Mouse (Mus musculus): ENCODE data around the gene Gas2l2. TPM values are rescaled to one million over a fixed set of nuclear protein-coding genes. Genes with fewer than 3 reads are reported as not detected.

Gene Gas2l2
- not detected in 2 replicates for polyA plus RNA-seq (2016; fragmentation: Nextera tagmentation; extraction: Ambion mirVana)

GRCm38 (mm10) chr11:83429355-83429754 lies at the start of gene Gas2l2:
Gas2l2 (minus strand) TSS chr11:83429455.
- 52% methylated on average over 5 of the region's 5 CpGs for WGBS
- H3K36me3 ChIP-seq (replicated peaks) = no peaks in the 10 kb centered on the region
- H3K4me1 ChIP-seq = peaks cover 16% of the 10 kb centered on the region
- no peaks in the 10 kb centered on the region for H3K9me3 ChIP-seq
- peaks cover 54% of the 10 kb centered on the region for H3K27me3 ChIP-seq (replicated peaks; ENCODE audit: low read depth, poor library complexity, severe bottlenecking)
- no peak within 1 kb of the TSS for H3K27ac ChIP-seq (replicated peaks)
- no peak within 1 kb of the TSS for H3K4me3 ChIP-seq
- DNase-seq (ENCODE audit: low spot score) = no peak

GRCm38 (mm10) chr11:83473235-83474016 lies 44.2 kb upstream of the Gas2l2 start:
- peaks cover 19% of the 10 kb centered on the region for H3K27me3 ChIP-seq (replicated peaks; ENCODE audit: low read depth, poor library complexity, severe bottlenecking)
- under 1% methylated on average over 52 of the region's 52 CpGs for WGBS
- H3K9me3 ChIP-seq = no peaks in the 10 kb centered on the region
- H3K36me3 ChIP-seq (replicated peaks) = peaks cover 26% of the 10 kb centered on the region
- peaks cover 22% of the 10 kb centered on the region for H3K4me1 ChIP-seq
- H3K27ac ChIP-seq (replicated peaks) = peak overlapping the region; percentile 99
- DNase-seq (ENCODE audit: low spot score) = no peak
- H3K4me3 ChIP-seq = peak overlapping the region; percentile 94

- peak within 1 kb of the TSS; percentile 99 for H3K27ac ChIP-seq (replicated peaks)
- WGBS = under 1% methylated on average over 66 of the region's 66 CpGs
- H3K4me3 ChIP-seq = peak within 1 kb of the TSS; percentile 94
- peaks cover 22% of the 10 kb centered on the region for H3K4me1 ChIP-seq
- peaks cover 19% of the 10 kb centered on the region for H3K36me3 ChIP-seq (replicated peaks)
- peak; percentile 98 for DNase-seq (ENCODE audit: low spot score)
- H3K27me3 ChIP-seq (replicated peaks; ENCODE audit: low read depth, poor library complexity, severe bottlenecking) = peaks cover 19% of the 10 kb centered on the region
- H3K9me3 ChIP-seq = no peaks in the 10 kb centered on the region
Observed at GRCm38 (mm10) chr11:83472324-83473234, 43.3 kb upstream of the Gas2l2 start, which contains the start of gene Taf15. Taf15 (plus strand) TSS chr11:83473086.

GRCm38 (mm10) chr11:83471766-83472165 lies 42.5 kb upstream of the Gas2l2 start:
- Histone ChIP-seq H3K27ac (replicated peaks) (peak overlapping the region; percentile 99; the same call in 1 of the 2 replicates), H3K36me3 (replicated peaks) (peaks cover 10% of the 10 kb centered on the region), H3K4me1 (peaks cover 22% of the 10 kb centered on the region), H3K4me3 (peak overlapping the region; percentile 94), H3K27me3 (replicated peaks; ENCODE audit: low read depth, poor library complexity, severe bottlenecking) (peaks cover 27% of the 10 kb centered on the region), H3K9me3 (no peaks in the 10 kb centered on the region)
- DNase-seq (ENCODE audit: low spot score) = no peak
- WGBS = 75% methylated on average over 2 of the region's 2 CpGs

- Histone ChIP-seq H3K4me3 (no peak overlapping the region), H3K27me3 (replicated peaks; ENCODE audit: low read depth, poor library complexity, severe bottlenecking) (peaks cover 55% of the 10 kb centered on the region), H3K9me3 (no peaks in the 10 kb centered on the region), H3K27ac (replicated peaks) (no peak overlapping the region), H3K36me3 (replicated peaks) (no peaks in the 10 kb centered on the region), H3K4me1 (peaks cover 11% of the 10 kb centered on the region)
- no peak for DNase-seq (ENCODE audit: low spot score)
- WGBS = 91% methylated on average over 3 of the region's 3 CpGs
Observed at GRCm38 (mm10) chr11:83468765-83469164, 39.5 kb upstream of the Gas2l2 start.

- Histone ChIP-seq H3K4me1 (peaks cover 22% of the 10 kb centered on the region), H3K9me3 (no peaks in the 10 kb centered on the region), H3K27me3 (replicated peaks; ENCODE audit: low read depth, poor library complexity, severe bottlenecking) (peaks cover 70% of the 10 kb centered on the region), H3K36me3 (replicated peaks) (no peaks in the 10 kb centered on the region), H3K4me3 (no peak overlapping the region), H3K27ac (replicated peaks) (no peak overlapping the region)
- DNase-seq (ENCODE audit: low spot score) = no peak
- 71% methylated on average over 11 of the region's 11 CpGs for WGBS
Observed at GRCm38 (mm10) chr11:83467120-83467652, 37.9 kb upstream of the Gas2l2 start.

GRCm38 (mm10) chr11:83465976-83466375 lies 36.7 kb upstream of the Gas2l2 start:
- Histone ChIP-seq H3K27ac (replicated peaks) (no peak overlapping the region), H3K4me1 (peaks cover 23% of the 10 kb centered on the region), H3K36me3 (replicated peaks) (no peaks in the 10 kb centered on the region), H3K4me3 (no peak overlapping the region), H3K9me3 (no peaks in the 10 kb centered on the region), H3K27me3 (replicated peaks; ENCODE audit: low read depth, poor library complexity, severe bottlenecking) (peaks cover 75% of the 10 kb centered on the region)
- no peak for DNase-seq (ENCODE audit: low spot score)
- 40% methylated on average over 2 of the region's 2 CpGs for WGBS

- WGBS = under 1% methylated on average over 42 of the region's 42 CpGs
- Histone ChIP-seq H3K9me3 (no peaks in the 10 kb centered on the region), H3K36me3 (replicated peaks) (no peaks in the 10 kb centered on the region), H3K27me3 (replicated peaks; ENCODE audit: low read depth, poor library complexity, severe bottlenecking) (peaks cover 78% of the 10 kb centered on the region), H3K4me1 (peaks cover 30% of the 10 kb centered on the region), H3K4me3 (peak within 1 kb of the TSS; percentile 72), H3K27ac (replicated peaks) (peak within 1 kb of the TSS; percentile 70)
- peak; percentile 68 for DNase-seq (ENCODE audit: low spot score)
Observed at GRCm38 (mm10) chr11:83462711-83463244, 33.5 kb upstream of the Gas2l2 start, which contains the start of gene Mmp28. Mmp28 (minus strand) TSS chr11:83463071.

GRCm38 (mm10) chr11:83461462-83462027 lies 32.3 kb upstream of the Gas2l2 start:
- DNase-seq (ENCODE audit: low spot score) = no peak
- 65% methylated on average over 10 of the region's 10 CpGs for WGBS
- H3K9me3 ChIP-seq = no peaks in the 10 kb centered on the region
- H3K4me1 ChIP-seq = peaks cover 39% of the 10 kb centered on the region
- no peaks in the 10 kb centered on the region for H3K36me3 ChIP-seq (replicated peaks)
- peaks cover 68% of the 10 kb centered on the region for H3K27me3 ChIP-seq (replicated peaks; ENCODE audit: low read depth, poor library complexity, severe bottlenecking)
- peak overlapping the region; percentile 72; the same call in 1 of the 2 replicates for H3K4me3 ChIP-seq
- no peak overlapping the region for H3K27ac ChIP-seq (replicated peaks)

- Histone ChIP-seq H3K4me3 (no peak overlapping the region), H3K9me3 (no peaks in the 10 kb centered on the region), H3K4me1 (peaks cover 56% of the 10 kb centered on the region), H3K27me3 (replicated peaks; ENCODE audit: low read depth, poor library complexity, severe bottlenecking) (peaks cover 39% of the 10 kb centered on the region), H3K27ac (replicated peaks) (no peak overlapping the region), H3K36me3 (replicated peaks) (no peaks in the 10 kb centered on the region)
- no peak for DNase-seq (ENCODE audit: low spot score)
- WGBS = 66% methylated on average over 9 of the region's 9 CpGs
Observed at GRCm38 (mm10) chr11:83457912-83458601, 28.8 kb upstream of the Gas2l2 start.

GRCm38 (mm10) chr11:83457257-83457656 lies 28.0 kb upstream of the Gas2l2 start:
- Histone ChIP-seq H3K27me3 (replicated peaks; ENCODE audit: low read depth, poor library complexity, severe bottlenecking) (peaks cover 31% of the 10 kb centered on the region), H3K36me3 (replicated peaks) (no peaks in the 10 kb centered on the region), H3K9me3 (no peaks in the 10 kb centered on the region), H3K4me1 (peaks cover 48% of the 10 kb centered on the region), H3K4me3 (no peak overlapping the region), H3K27ac (replicated peaks) (no peak overlapping the region)
- DNase-seq (ENCODE audit: low spot score) = no peak
- WGBS = 32% methylated on average over 7 of the region's 7 CpGs

Measured in embryonic facial prominence, embryonic 10.5 days (tissue).